20 mouse cellular contexts compared by ENCODE assay signal in the genomic region with DNA sequence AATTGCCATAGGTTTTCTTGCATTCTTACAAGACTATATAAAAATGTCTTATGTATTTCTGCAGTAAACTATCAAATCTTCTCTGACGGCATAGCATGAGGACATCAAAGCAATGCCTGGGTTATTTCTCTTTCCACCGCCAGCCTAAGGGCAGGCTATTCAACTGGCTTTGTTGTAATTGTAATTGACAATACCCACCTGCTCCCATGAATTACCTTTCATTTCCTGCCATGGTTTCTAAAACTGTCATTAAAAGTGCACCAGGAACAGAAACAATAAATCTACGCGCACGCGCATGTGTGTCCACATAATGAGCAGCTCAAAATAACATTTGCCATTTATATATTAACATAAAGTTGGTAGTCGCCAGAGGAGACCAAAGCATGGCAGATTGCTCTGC. TPM values are rescaled to one million over a fixed set of nuclear protein-coding genes. Genes with fewer than 3 reads are reported as not detected.
DNase-seq lines count a peak whose midpoint lies in the region; ATAC-seq lines count a peak whose summit lies in the region.
"Had no signal": no experiment of that assay in that cellular context is flagged by ENCODE, and none has a peak within 500 bp of the region (broad histone marks: within the 10 kb centered on the region; RNA-seq: fewer than 3 reads in every experiment).

No protein-coding gene starts in this region.

- H3K9me3 ChIP-seq in hindbrain, embryonic 12.5 days (replicated peaks), result no peaks in the 10 kb centered on the region
- no peaks in the 10 kb centered on the region for H3K9me3 ChIP-seq in hindbrain, embryonic 14.5 days (ENCODE audit: control insufficient read depth, low read length)
- H3K9me3 ChIP-seq in neural tube, embryonic 13.5 days, result no peaks in the 10 kb centered on the region
- H3K9me3 ChIP-seq: embryonic facial prominence, embryonic 12.5 days; heart, embryonic 15.5 days had no signal

- no peak overlapping the region for H3K9ac ChIP-seq in hindbrain, embryonic 12.5 days
- H3K9ac ChIP-seq in hindbrain, embryonic 14.5 days, result no peak overlapping the region
- H3K9ac ChIP-seq in neural tube, embryonic 13.5 days, result no peak overlapping the region
- H3K9ac ChIP-seq: embryonic facial prominence, embryonic 12.5 days; heart, embryonic 15.5 days had no signal

- H3K4me2 ChIP-seq in hindbrain, embryonic 12.5 days (replicated peaks), result no peak overlapping the region
- H3K4me2 ChIP-seq in hindbrain, embryonic 14.5 days (replicated peaks), result no peak overlapping the region; the same call in 1 of the 2 replicates
- H3K4me2 ChIP-seq in neural tube, embryonic 13.5 days, result no peak overlapping the region
- H3K4me2 ChIP-seq: embryonic facial prominence, embryonic 12.5 days; heart, embryonic 11.5 days; heart, embryonic 15.5 days had no signal

- no peak overlapping the region for H3K27ac ChIP-seq in hindbrain, embryonic 12.5 days
- no peak overlapping the region for H3K27ac ChIP-seq in hindbrain, embryonic 14.5 days
- peak overlapping the region; percentile 42; the same call in 1 of the 2 replicates for H3K27ac ChIP-seq in neural tube, embryonic 13.5 days (replicated peaks)
- H3K27ac ChIP-seq: embryonic facial prominence, embryonic 12.5 days; heart, adult 2 months; heart, embryonic 15.5 days; hindbrain, postnatal 0 days had no signal

- no peaks in the 10 kb centered on the region for H3K36me3 ChIP-seq in hindbrain, embryonic 12.5 days
- no peaks in the 10 kb centered on the region for H3K36me3 ChIP-seq in hindbrain, embryonic 14.5 days (replicated peaks; ENCODE audit: control insufficient read depth, insufficient read depth)
- no peaks in the 10 kb centered on the region for H3K36me3 ChIP-seq in neural tube, embryonic 13.5 days
- H3K36me3 ChIP-seq: embryonic facial prominence, embryonic 12.5 days; heart, embryonic 15.5 days had no signal

- ATAC-seq in hindbrain, embryonic 12.5 days (ENCODE audit: low FRiP score), result 0 out of 2 replicates have a peak, but pooled peaks have one; percentile 26
- no peak for ATAC-seq in hindbrain, embryonic 14.5 days (ENCODE audit: low FRiP score)
- no peak for ATAC-seq in neural tube, embryonic 13.5 days (ENCODE audit: low read depth)
- ATAC-seq: hindbrain, postnatal 0 days had no signal

- no peak overlapping the region for H3K4me3 ChIP-seq in hindbrain, embryonic 12.5 days
- no peak overlapping the region for H3K4me3 ChIP-seq in hindbrain, embryonic 14.5 days (replicated peaks; ENCODE audit: low read length)
- no peak overlapping the region for H3K4me3 ChIP-seq in neural tube, embryonic 13.5 days
- H3K4me3 ChIP-seq: embryonic facial prominence, embryonic 12.5 days; heart, adult 2 months; heart, embryonic 15.5 days had no signal

- H3K27me3 ChIP-seq in hindbrain, embryonic 12.5 days, result no peaks in the 10 kb centered on the region
- no peaks in the 10 kb centered on the region for H3K27me3 ChIP-seq in hindbrain, embryonic 14.5 days (ENCODE audit: control insufficient read depth, insufficient read depth, low read length)
- no peaks in the 10 kb centered on the region for H3K27me3 ChIP-seq in neural tube, embryonic 13.5 days
- H3K27me3 ChIP-seq: embryonic facial prominence, embryonic 12.5 days had no signal

- DNase-seq in embryo, embryonic 11.5 days (ENCODE audit: low read depth, low spot score), result peak; percentile 11
- no peak for DNase-seq in embryo, embryonic 10.5 days (ENCODE audit: low spot score)
- no peak for DNase-seq in hindbrain, embryonic 14.5 days (ENCODE audit: low spot score)
- peak; percentile 24 for DNase-seq in retina, postnatal 1 day
- no peak for DNase-seq in retina, embryonic 14.5 days (ENCODE audit: low spot score)
- no peak for DNase-seq in heart, adult 11 months
- DNase-seq: adrenal gland, postnatal 10 days; cerebellum, adult 11-12 months; cerebellum, adult 9-10 months; cerebellum, postnatal 25 days; gastrocnemius, postnatal 10 days; heart, adult 2 months; heart, postnatal 14 days had no signal

- H3K4me1 ChIP-seq in hindbrain, embryonic 12.5 days, result no peaks in the 10 kb centered on the region
- peaks cover 2% of the 10 kb centered on the region; the same call in 1 of the 2 replicates for H3K4me1 ChIP-seq in hindbrain, embryonic 14.5 days (replicated peaks; ENCODE audit: control insufficient read depth, insufficient read depth, low read length)
- H3K4me1 ChIP-seq in neural tube, embryonic 13.5 days (replicated peaks), result peaks cover 12% of the 10 kb centered on the region; the same call in 1 of the 2 replicates
- H3K4me1 ChIP-seq: embryonic facial prominence, embryonic 12.5 days had no signal

- WGBS in hindbrain, embryonic 12.5 days, result 70% methylated on average over 7 of the region's 7 CpGs
- WGBS in hindbrain, embryonic 14.5 days, result 41% methylated on average over 7 of the region's 7 CpGs
- WGBS in neural tube, embryonic 13.5 days, result 24% methylated on average over 7 of the region's 7 CpGs

RNA-seq across cellular contexts. Expression of gene Fstl5, which starts 1.2 kb away (rescaled TPM):
- polyA plus RNA-seq in hindbrain, embryonic 12.5 days (2016; fragmentation: Nextera tagmentation; extraction: Ambion mirVana), result 16.3 and 17.0 TPM in 2 replicates
- 65.5 and 85.0 TPM in 2 replicates for polyA plus RNA-seq in hindbrain, embryonic 14.5 days (2014; fragmentation: Nextera tagmentation; extraction: Ambion mirVana)
- polyA plus RNA-seq in neural tube, embryonic 13.5 days (2015; fragmentation: Nextera tagmentation; extraction: Ambion mirVana), result 57.8 and 60.3 TPM in 2 replicates
- polyA plus RNA-seq: C2C12; heart, embryonic 11.5 days had no signal

Comparison
In these comparisons a context has a peak if more than half of its experiments do, and no peak if none do; other contexts are left out.
1. DNase-seq: peak in embryo, embryonic 11.5 days (single experiment) and retina, postnatal 1 day (single experiment); none in embryo, embryonic 10.5 days (single experiment), hindbrain, embryonic 14.5 days (single experiment), retina, embryonic 14.5 days (single experiment) and heart, adult 11 months (single experiment).